Mouse (Mus musculus): ENCODE data around the gene Nsmf.

DNA sequence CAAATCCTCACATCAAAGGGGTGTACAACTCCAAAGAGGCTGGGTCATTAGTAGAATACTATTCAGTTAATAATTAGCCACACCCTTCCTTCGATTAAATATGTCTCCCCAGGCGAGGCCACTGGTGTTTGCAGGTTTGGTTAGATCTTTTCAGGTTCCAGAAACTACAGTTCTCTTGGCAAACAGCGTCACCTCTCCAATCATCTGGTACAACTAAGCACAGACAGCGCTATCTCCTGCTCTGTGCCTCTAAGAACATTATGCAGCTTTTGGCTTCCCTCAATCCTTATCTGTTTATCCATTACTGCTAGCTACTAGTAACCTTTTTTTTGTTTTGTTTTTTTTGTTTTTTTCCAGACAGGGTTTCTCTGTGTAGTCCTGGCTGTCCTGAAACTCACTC, 15.4 kb downstream of the Nsmf start:
- TF ChIP-seq CTCF (conservative IDR thresholded peaks at IDR 0.05; ENCODE audit: low read length) (no peak), POU5F1 (IDR thresholded peaks at IDR 0.05; ENCODE audit: borderline replicate concordance, low read length) (no peak), NANOG (IDR thresholded peaks at IDR 0.05; ENCODE audit: borderline replicate concordance, low read length) (no peak)

All from E14TG2a.4 (cell line).